Mouse (Mus musculus) heart, adult 2 months (tissue): Measurements from ENCODE around the gene Rab14.

Experiments used
- CTCF ChIP-seq: fragments of 200-600 bp; IDR thresholded peaks from 2 replicates; pipeline ENCODE4 v1.8.1; 2022; ENCODE audit warnings: antibody characterized with exemption, mild to moderate bottlenecking, moderate library complexity
- POLR2A ChIP-seq: fragments of 200-500 bp; IDR thresholded peaks from 2 replicates; pipeline ENCODE4 v1.6.1; 2011; ENCODE audit warnings: mild to moderate bottlenecking, low read depth, low read length, control low read depth; ENCODE audit not compliant: insufficient read depth

DNA sequence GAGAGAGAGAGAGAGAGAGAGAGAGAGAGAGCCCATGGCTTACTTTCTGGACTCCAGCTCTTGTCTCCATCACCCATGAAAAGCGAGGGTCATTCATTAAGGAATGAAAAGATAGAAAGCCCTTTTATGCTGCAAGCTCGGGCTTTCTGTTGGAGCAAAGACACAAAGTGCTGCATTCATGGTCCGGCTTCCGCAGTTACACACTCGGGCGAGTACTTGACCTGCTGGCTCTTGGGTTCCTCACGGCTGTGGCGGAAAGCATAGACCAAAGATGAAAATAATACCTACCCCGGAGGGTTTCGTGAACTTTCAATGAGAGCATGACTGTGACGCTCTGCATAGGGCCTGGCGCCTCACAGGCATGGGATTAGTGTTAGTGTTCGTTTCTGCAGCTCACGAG, 14.4 kb upstream of the Rab14 start:
- no peak for TF ChIP-seq CTCF
- TF ChIP-seq POLR2A = no peak
